Comparison of ENCODE assay signal across 14 mouse cellular contexts in genomic region chr2:136598743-136599142, GRCm38 (mm10).
DNase-seq lines count a peak whose midpoint lies in the region; ATAC-seq and TF ChIP-seq lines count a peak whose summit lies in the region.
"Had no signal": no experiment of that assay in that cellular context is flagged by ENCODE, and none has a peak within 500 bp of the region (broad histone marks: within the 10 kb centered on the region; RNA-seq: fewer than 3 reads in every experiment).

No protein-coding gene starts in this region.

- no peaks in the 10 kb centered on the region for H3K27me3 ChIP-seq in forebrain, postnatal 0 days (ENCODE audit: insufficient read depth, low read length)
- H3K27me3 ChIP-seq in forebrain, embryonic 10.5 days (ENCODE audit: poor library complexity, severe bottlenecking) = no peaks in the 10 kb centered on the region
- H3K27me3 ChIP-seq in intestine, embryonic 15.5 days (replicated peaks) = no peaks in the 10 kb centered on the region
- H3K27me3 ChIP-seq: heart, embryonic 12.5 days; limb, embryonic 13.5 days had no signal

- 68% methylated on average over 6 of the region's 6 CpGs for WGBS in forebrain, postnatal 0 days
- WGBS in forebrain, embryonic 10.5 days = 94% methylated on average over 6 of the region's 6 CpGs
- WGBS in intestine, embryonic 15.5 days = 89% methylated on average over 6 of the region's 6 CpGs

- peak; percentile 29 for ATAC-seq in forebrain, postnatal 0 days
- no peak for ATAC-seq in intestine, embryonic 15.5 days
- ATAC-seq: activated CD4-positive, CD25-positive, alpha-beta regulatory T cell, adult 4 months had no signal

- H3K27ac ChIP-seq in forebrain, postnatal 0 days (ENCODE audit: low read depth, low read length) = peak overlapping the region; percentile 64
- no peak overlapping the region for H3K27ac ChIP-seq in forebrain, embryonic 10.5 days
- H3K27ac ChIP-seq in intestine, embryonic 15.5 days = no peak overlapping the region
- H3K27ac ChIP-seq: limb, embryonic 13.5 days had no signal

- peak; percentile 27 for DNase-seq in forebrain, postnatal 0 days
- DNase-seq in forebrain, embryonic 10.5 days (ENCODE audit: extremely low spot score, low spot score) = no peak
- peak; percentile 55 for DNase-seq in right cerebral cortex, adult 18-20 months
- no peak for DNase-seq in right cerebral cortex, postnatal 14 days
- DNase-seq in layer of hippocampus, postnatal 25 days (ENCODE audit: extremely low spot score in 1 of 2, low spot score in 1 of 2) = peak; percentile 11 to 31
- no peak for DNase-seq in retina, embryonic 14.5 days (ENCODE audit: low spot score)
- no peak for DNase-seq in heart, adult 8-10 months (ENCODE audit: low spot score)
- DNase-seq: kidney, postnatal 25 days; lung, adult 2 months; thymus, postnatal 36 days had no signal

- no peak overlapping the region for H3K4me3 ChIP-seq in forebrain, postnatal 0 days (ENCODE audit: low read depth, low read length)
- H3K4me3 ChIP-seq in forebrain, embryonic 10.5 days = no peak overlapping the region
- no peak overlapping the region for H3K4me3 ChIP-seq in intestine, embryonic 15.5 days (replicated peaks)
- H3K4me3 ChIP-seq: heart, embryonic 12.5 days; limb, embryonic 13.5 days had no signal

- H3K9me3 ChIP-seq in forebrain, postnatal 0 days (ENCODE audit: low read length) = no peaks in the 10 kb centered on the region
- no peaks in the 10 kb centered on the region for H3K9me3 ChIP-seq in forebrain, embryonic 10.5 days
- no peaks in the 10 kb centered on the region for H3K9me3 ChIP-seq in intestine, embryonic 15.5 days
- H3K9me3 ChIP-seq: heart, embryonic 12.5 days; limb, embryonic 13.5 days had no signal

- H3K36me3 ChIP-seq in forebrain, postnatal 0 days (ENCODE audit: insufficient read depth) = no peaks in the 10 kb centered on the region
- no peaks in the 10 kb centered on the region for H3K36me3 ChIP-seq in forebrain, embryonic 10.5 days (replicated peaks)
- no peaks in the 10 kb centered on the region for H3K36me3 ChIP-seq in intestine, embryonic 15.5 days
- H3K36me3 ChIP-seq: heart, embryonic 12.5 days; limb, embryonic 13.5 days had no signal

- no peak overlapping the region for H3K4me2 ChIP-seq in forebrain, postnatal 0 days (ENCODE audit: low read depth)
- H3K4me2 ChIP-seq in intestine, embryonic 15.5 days (replicated peaks) = no peak overlapping the region
- H3K4me2 ChIP-seq: heart, embryonic 12.5 days; limb, embryonic 13.5 days had no signal

- H3K9ac ChIP-seq in forebrain, postnatal 0 days = no peak overlapping the region; the same call in 1 of the 2 replicates
- H3K9ac ChIP-seq in intestine, embryonic 15.5 days = no peak overlapping the region
- H3K9ac ChIP-seq: heart, embryonic 12.5 days; limb, embryonic 13.5 days had no signal

- no peak for TF ChIP-seq CTCF in forebrain, postnatal 0 days (IDR thresholded peaks at IDR 0.05; ENCODE audit: low read depth)

- peaks cover 3% of the 10 kb centered on the region; the same call in 1 of the 2 replicates for H3K4me1 ChIP-seq in forebrain, postnatal 0 days (ENCODE audit: insufficient read depth)
- H3K4me1 ChIP-seq in forebrain, embryonic 10.5 days = no peaks in the 10 kb centered on the region
- H3K4me1 ChIP-seq in intestine, embryonic 15.5 days (replicated peaks) = no peaks in the 10 kb centered on the region
- H3K4me1 ChIP-seq: heart, embryonic 12.5 days; limb, embryonic 13.5 days had no signal

Comparison
In these comparisons a context has a peak if more than half of its experiments do, and no peak if none do; other contexts are left out.
1. DNase-seq: peak in forebrain, postnatal 0 days (single experiment), right cerebral cortex, adult 18-20 months (single experiment) and layer of hippocampus, postnatal 25 days (2 of 2); none in forebrain, embryonic 10.5 days (single experiment), right cerebral cortex, postnatal 14 days (single experiment), retina, embryonic 14.5 days (single experiment) and heart, adult 8-10 months (single experiment).